Mouse (Mus musculus) erythroblast, embryonic 14.5 days (primary cell): Measurements from ENCODE around the gene Ifitm2.

ENCODE experiments used
- GATA1 ChIP-seq: IDR thresholded peaks from 2 replicates; pipeline ENCODE4 v1.6.1; 2012; ENCODE audit warnings: low read length, inconsistent platforms, mixed read lengths
- TAL1 ChIP-seq: IDR thresholded peaks from 3 replicates; pipeline ENCODE4 v1.6.1; 2012; ENCODE audit warnings: low read length, inconsistent platforms, mixed read lengths

DNA sequence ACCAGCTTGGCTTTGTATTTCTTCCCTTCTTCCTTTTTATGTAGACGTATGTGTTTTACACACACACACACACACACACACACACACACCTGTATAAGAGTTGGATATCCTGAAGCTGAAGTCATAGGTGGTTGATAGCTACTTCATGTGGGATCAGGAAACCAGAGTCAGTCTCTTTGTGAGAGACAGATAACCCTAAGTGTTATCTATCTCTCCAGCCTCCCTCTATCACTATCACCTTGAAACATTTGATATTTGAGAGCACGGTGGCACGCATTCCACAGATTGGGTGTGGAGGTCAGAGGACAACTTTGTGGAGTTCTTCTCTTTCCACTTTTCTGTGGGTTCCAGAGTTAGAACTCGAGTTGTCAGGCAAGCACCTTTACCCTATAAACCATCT lies 35.9 kb downstream of the Ifitm2 start:
- no peak for TF ChIP-seq TAL1
- TF ChIP-seq GATA1: no peak
